ENCODE assay signal across 22 mouse cellular contexts in the genomic region with DNA sequence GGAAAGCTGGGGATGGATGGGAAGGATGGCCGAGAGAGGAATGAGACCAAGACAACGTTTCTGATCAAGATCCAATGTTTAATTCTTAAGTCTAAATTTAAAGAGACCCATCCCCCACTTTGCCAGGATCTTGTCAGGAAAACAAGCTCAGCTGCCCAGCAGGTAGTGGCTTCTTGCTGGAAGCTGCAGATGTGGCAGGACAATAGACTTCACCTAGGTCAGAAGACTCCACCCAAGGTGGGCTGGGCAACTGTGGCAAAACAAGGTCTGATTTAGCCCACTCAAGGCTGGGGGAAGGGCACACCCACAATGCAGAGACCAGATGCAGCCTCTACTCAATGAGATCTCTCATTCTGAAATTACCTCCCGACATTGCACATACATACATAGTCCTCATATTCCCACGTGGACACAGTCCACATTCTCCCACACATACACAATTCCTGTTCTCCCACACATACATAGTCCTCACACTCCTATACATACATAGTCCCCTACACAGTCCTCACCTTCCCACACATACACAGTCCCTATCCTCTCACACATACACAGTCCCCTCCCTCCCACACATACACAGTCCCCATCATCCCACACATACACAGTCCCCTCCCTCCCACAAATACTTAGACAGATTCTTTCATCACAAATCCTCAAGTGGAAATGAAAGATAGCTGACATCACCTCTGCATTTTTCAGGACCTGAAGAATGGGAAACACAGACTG.
A peak's percentile ranks its signal among the peaks of the same experiment; 100 is the strongest.
DNase-seq lines count a peak whose midpoint lies in the region; ATAC-seq lines count a peak whose summit lies in the region.
"Had no signal": no experiment of that assay in that cellular context is flagged by ENCODE, and none has a peak within 500 bp of the region (broad histone marks: within the 10 kb centered on the region; RNA-seq: fewer than 3 reads in every experiment).

No protein-coding gene starts in this region.

- ATAC-seq in embryonic facial prominence, embryonic 11.5 days (replicated peaks; ENCODE audit: insufficient number of reproducible peaks, low FRiP score, low TSS enrichment, low read depth), result peak; percentile 62; the same call in 1 of the 2 replicates
- ATAC-seq in heart, embryonic 15.5 days (replicated peaks; ENCODE audit: insufficient number of reproducible peaks, insufficient read depth, low FRiP score, low read depth), result 0 out of 2 replicates have a peak, but pooled peaks have one; percentile 43
- peak; percentile 53; the same call in 1 of the 2 replicates for ATAC-seq in midbrain, embryonic 13.5 days
- ATAC-seq in midbrain, embryonic 11.5 days (ENCODE audit: low FRiP score), result no peak; the same call in 1 of the 2 replicates
- ATAC-seq: inflammation-experienced regulatory T-cells, adult 6 months had no signal

- no peaks in the 10 kb centered on the region for H3K36me3 ChIP-seq in embryonic facial prominence, embryonic 11.5 days (replicated peaks; ENCODE audit: control insufficient read depth, insufficient read depth, low read depth, low read length)
- H3K36me3 ChIP-seq in embryonic facial prominence, embryonic 10.5 days (replicated peaks), result no peaks in the 10 kb centered on the region
- H3K36me3 ChIP-seq in heart, embryonic 15.5 days, result no peaks in the 10 kb centered on the region
- no peaks in the 10 kb centered on the region for H3K36me3 ChIP-seq in midbrain, embryonic 13.5 days
- H3K36me3 ChIP-seq in midbrain, embryonic 11.5 days (ENCODE audit: control insufficient read depth, insufficient read depth, low read length), result no peaks in the 10 kb centered on the region
- H3K36me3 ChIP-seq: stomach, embryonic 15.5 days had no signal

- no peak overlapping the region for H3K4me2 ChIP-seq in embryonic facial prominence, embryonic 11.5 days (ENCODE audit: low read depth, low read length)
- no peak overlapping the region for H3K4me2 ChIP-seq in heart, embryonic 15.5 days
- H3K4me2 ChIP-seq in midbrain, embryonic 13.5 days (replicated peaks), result no peak overlapping the region
- H3K4me2 ChIP-seq in midbrain, embryonic 11.5 days, result no peak overlapping the region
- H3K4me2 ChIP-seq: liver, embryonic 11.5 days; stomach, embryonic 15.5 days had no signal

- H3K9ac ChIP-seq in embryonic facial prominence, embryonic 11.5 days (replicated peaks; ENCODE audit: low read length), result no peak overlapping the region
- H3K9ac ChIP-seq in heart, embryonic 15.5 days, result no peak overlapping the region
- H3K9ac ChIP-seq in midbrain, embryonic 13.5 days (replicated peaks), result no peak overlapping the region
- H3K9ac ChIP-seq in midbrain, embryonic 11.5 days (ENCODE audit: low read length), result no peak overlapping the region
- H3K9ac ChIP-seq: stomach, embryonic 15.5 days had no signal

- no peak overlapping the region for H3K4me3 ChIP-seq in embryonic facial prominence, embryonic 11.5 days (ENCODE audit: low read depth, low read length)
- H3K4me3 ChIP-seq in embryonic facial prominence, embryonic 10.5 days, result no peak overlapping the region
- no peak overlapping the region for H3K4me3 ChIP-seq in heart, embryonic 15.5 days
- no peak overlapping the region for H3K4me3 ChIP-seq in midbrain, embryonic 13.5 days (replicated peaks)
- no peak overlapping the region for H3K4me3 ChIP-seq in midbrain, embryonic 11.5 days (ENCODE audit: low read depth, low read length)
- H3K4me3 ChIP-seq: erythroblast, embryonic 14.5 days; heart, adult 2 months; stomach, embryonic 15.5 days had no signal

- no peaks in the 10 kb centered on the region for H3K27me3 ChIP-seq in embryonic facial prominence, embryonic 11.5 days (ENCODE audit: control insufficient read depth, insufficient read depth, low read length)
- no peaks in the 10 kb centered on the region for H3K27me3 ChIP-seq in embryonic facial prominence, embryonic 10.5 days (replicated peaks; ENCODE audit: low read depth, poor library complexity, severe bottlenecking)
- H3K27me3 ChIP-seq in heart, embryonic 15.5 days, result no peaks in the 10 kb centered on the region
- no peaks in the 10 kb centered on the region for H3K27me3 ChIP-seq in midbrain, embryonic 13.5 days
- no peaks in the 10 kb centered on the region for H3K27me3 ChIP-seq in midbrain, embryonic 11.5 days (ENCODE audit: control insufficient read depth, insufficient read depth, low read length)
- H3K27me3 ChIP-seq: stomach, embryonic 15.5 days had no signal

- DNase-seq in embryonic facial prominence, embryonic 11.5 days (ENCODE audit: low spot score), result no peak
- DNase-seq in embryonic facial prominence, embryonic 10.5 days (ENCODE audit: low spot score), result no peak
- DNase-seq in heart, postnatal 4 days, result no peak
- no peak for DNase-seq in midbrain, embryonic 11.5 days (ENCODE audit: low spot score, missing footprints)
- DNase-seq in R1 (ENCODE audit: low read depth, low spot score), result peak; percentile 90
- no peak for DNase-seq in Muller cell, postnatal 12 days (ENCODE audit: inconsistent ontology term)
- DNase-seq: adrenal gland, adult 2 months; cerebellum, adult 2 months; gastrocnemius, postnatal 14 days; heart, adult 2 months; kidney, adult 8-10 months; kidney, postnatal 4 days; layer of hippocampus, adult 9-11 months; lung, adult 18-20 months; retina, postnatal 1 day; thymus, adult 2 months had no signal

- H3K4me1 ChIP-seq in embryonic facial prominence, embryonic 11.5 days (ENCODE audit: control insufficient read depth, insufficient read depth, low read length), result no peaks in the 10 kb centered on the region
- peaks cover 8% of the 10 kb centered on the region for H3K4me1 ChIP-seq in embryonic facial prominence, embryonic 10.5 days
- no peaks in the 10 kb centered on the region for H3K4me1 ChIP-seq in heart, embryonic 15.5 days (replicated peaks)
- peaks cover 17% of the 10 kb centered on the region for H3K4me1 ChIP-seq in midbrain, embryonic 13.5 days (replicated peaks)
- H3K4me1 ChIP-seq in midbrain, embryonic 11.5 days (ENCODE audit: control insufficient read depth, insufficient read depth, low read length), result peaks cover 12% of the 10 kb centered on the region
- H3K4me1 ChIP-seq: stomach, embryonic 15.5 days had no signal

- H3K9me3 ChIP-seq in embryonic facial prominence, embryonic 11.5 days (replicated peaks; ENCODE audit: control insufficient read depth, low read length), result no peaks in the 10 kb centered on the region
- H3K9me3 ChIP-seq in embryonic facial prominence, embryonic 10.5 days, result no peaks in the 10 kb centered on the region
- H3K9me3 ChIP-seq in heart, embryonic 15.5 days (replicated peaks), result no peaks in the 10 kb centered on the region
- no peaks in the 10 kb centered on the region for H3K9me3 ChIP-seq in midbrain, embryonic 13.5 days
- no peaks in the 10 kb centered on the region for H3K9me3 ChIP-seq in midbrain, embryonic 11.5 days (ENCODE audit: control insufficient read depth, low read length)
- H3K9me3 ChIP-seq: stomach, embryonic 15.5 days had no signal

- WGBS in embryonic facial prominence, embryonic 11.5 days, result 73% methylated on average over 4 of the region's 4 CpGs
- WGBS in embryonic facial prominence, embryonic 10.5 days, result 77% methylated on average over 4 of the region's 4 CpGs
- WGBS in heart, embryonic 15.5 days, result 68% methylated on average over 4 of the region's 4 CpGs
- 84% methylated on average over 4 of the region's 4 CpGs for WGBS in midbrain, embryonic 13.5 days
- 88% methylated on average over 4 of the region's 4 CpGs for WGBS in midbrain, embryonic 11.5 days

- H3K27ac ChIP-seq in embryonic facial prominence, embryonic 11.5 days (replicated peaks; ENCODE audit: low read depth, low read length), result no peak overlapping the region
- H3K27ac ChIP-seq in embryonic facial prominence, embryonic 10.5 days (replicated peaks), result no peak overlapping the region
- H3K27ac ChIP-seq in heart, embryonic 15.5 days, result no peak overlapping the region
- no peak overlapping the region for H3K27ac ChIP-seq in midbrain, embryonic 13.5 days
- H3K27ac ChIP-seq in midbrain, embryonic 11.5 days (ENCODE audit: low read depth, low read length), result no peak overlapping the region
- H3K27ac ChIP-seq: heart, adult 2 months; stomach, embryonic 15.5 days had no signal
